Mouse (Mus musculus): ENCODE measurements around the gene Ugdh. TPM values are rescaled to one million over a fixed set of nuclear protein-coding genes. Genes with fewer than 3 reads are reported as not detected.

Ugdh gene
- polyA plus RNA-seq, 1 experiment = 32.0 TPM

DNA sequence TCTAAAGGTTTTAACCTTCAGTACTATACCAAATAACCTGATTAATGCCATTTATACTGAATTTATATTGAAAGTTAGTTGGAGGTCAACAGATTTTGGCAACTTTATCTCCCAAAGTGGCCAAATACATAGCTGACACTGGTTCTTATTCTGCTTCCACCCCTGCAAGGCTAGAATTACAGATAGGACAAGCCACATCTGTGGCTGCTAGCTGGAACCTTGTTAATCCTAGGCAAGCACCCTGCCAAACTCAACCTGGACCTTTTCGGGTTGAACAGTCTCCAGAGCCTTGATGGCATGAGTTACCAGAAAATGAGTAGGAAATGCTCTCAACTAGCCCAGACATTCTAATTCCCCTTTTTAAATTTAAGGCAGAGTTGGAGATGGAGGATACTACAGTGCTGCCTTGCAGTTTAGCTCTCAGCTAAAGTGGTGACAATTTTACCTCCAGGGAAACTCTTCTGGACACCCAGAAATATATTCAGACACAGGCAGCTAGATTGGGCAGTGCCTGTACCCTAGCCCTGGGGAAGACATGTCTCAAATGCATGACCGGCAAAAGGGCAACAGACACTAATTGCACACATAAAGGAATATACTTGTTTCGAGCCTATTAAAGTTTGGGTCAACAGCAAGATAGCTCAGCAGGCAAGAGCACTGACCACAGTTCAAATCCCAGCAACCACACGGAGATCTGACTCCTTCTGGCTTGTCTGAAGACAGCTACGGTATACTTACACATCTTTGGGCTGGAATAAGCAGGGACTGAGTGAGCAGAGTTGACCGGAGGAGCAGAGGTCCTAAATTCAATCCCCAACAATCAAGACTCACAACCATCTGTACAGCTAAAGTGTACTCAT lies 48.5 kb downstream of the Ugdh start:
- H3K36me3 ChIP-seq (ENCODE audit: control insufficient read depth, insufficient read depth, low read length) = peaks cover 22% of the 10 kb centered on the region

DNA sequence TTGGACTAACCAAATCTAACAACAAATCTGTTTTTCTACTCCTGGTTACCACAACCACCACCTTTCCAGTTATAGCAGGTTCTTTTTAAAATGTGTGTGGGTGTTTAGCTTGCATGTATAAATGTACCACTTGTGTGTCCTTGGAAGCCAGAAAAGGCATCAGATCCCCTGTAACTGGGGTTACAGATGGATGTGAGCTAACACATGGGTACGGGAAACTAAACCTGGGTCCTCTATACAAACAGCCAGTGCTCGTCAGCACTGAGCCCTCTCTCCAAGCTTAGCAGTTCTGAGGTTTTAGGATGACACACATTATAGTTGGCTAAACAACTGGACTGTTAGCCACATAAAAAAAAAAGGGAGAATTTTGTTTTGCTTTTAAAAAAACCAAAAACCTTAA lies 50.0 kb downstream of the Ugdh start:
- Histone ChIP-seq H3K27ac (ENCODE audit: insufficient read depth, low read depth, low read length) (no peak overlapping the region), H3K4me1 (ENCODE audit: control insufficient read depth, insufficient read depth, insufficient read length, low read length) (peaks cover 4% of the 10 kb centered on the region; the same call in 1 of the 2 replicates), H3K4me3 (ENCODE audit: low read depth, low read length) (no peak overlapping the region), H3K27me3 (ENCODE audit: control insufficient read depth, insufficient read depth, low read length) (no peaks in the 10 kb centered on the region), H3K36me3 (ENCODE audit: control insufficient read depth, insufficient read depth, low read length) (peaks cover 22% of the 10 kb centered on the region)
- TF ChIP-seq CTCF (IDR thresholded peaks at IDR 0.05; ENCODE audit: extremely low read depth, insufficient read length, insufficient replicate concordance, low read depth, low read length) (no peak), POLR2A (IDR thresholded peaks at IDR 0.05; ENCODE audit: low read depth, low read length) (no peak)
- 80% methylated on average over 2 of the region's 2 CpGs for WGBS

More for the DNA sequence above, 48.5 kb downstream of the Ugdh start:
- H3K27ac ChIP-seq (ENCODE audit: insufficient read depth, low read depth, low read length) = no peak overlapping the region
- 72% methylated on average over 6 of the region's 6 CpGs for WGBS
- H3K4me3 ChIP-seq (ENCODE audit: low read depth, low read length) = no peak overlapping the region
- TF ChIP-seq POLR2A (IDR thresholded peaks at IDR 0.05; ENCODE audit: low read depth, low read length) (no peak), CTCF (IDR thresholded peaks at IDR 0.05; ENCODE audit: extremely low read depth, insufficient read length, insufficient replicate concordance, low read depth, low read length) (no peak)
- H3K4me1 ChIP-seq (ENCODE audit: control insufficient read depth, insufficient read depth, insufficient read length, low read length) = peaks cover 4% of the 10 kb centered on the region; the same call in 1 of the 2 replicates
- H3K27me3 ChIP-seq (ENCODE audit: control insufficient read depth, insufficient read depth, low read length) = no peaks in the 10 kb centered on the region

DNA sequence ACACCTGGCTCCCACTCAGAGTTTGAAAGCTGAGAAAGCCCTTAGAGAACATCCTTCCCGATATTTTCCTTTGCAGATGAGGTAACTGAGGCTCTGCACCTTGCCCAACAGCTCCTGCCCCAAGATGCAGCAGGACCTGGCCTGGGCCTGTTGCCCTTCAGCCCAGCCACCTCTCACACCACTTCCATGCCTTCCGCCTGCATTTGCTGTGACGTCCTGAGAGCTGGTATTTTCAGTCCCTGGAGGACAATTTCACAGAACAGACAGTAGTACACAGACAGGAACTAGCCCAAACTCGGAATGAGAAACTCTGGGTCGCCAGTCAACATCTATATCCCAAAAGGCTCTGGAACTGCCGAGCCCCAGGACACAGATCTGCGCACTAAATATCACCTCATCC lies 61.0 kb downstream of the Ugdh start:
- H3K4me1 ChIP-seq (ENCODE audit: control insufficient read depth, insufficient read depth, insufficient read length, low read length) = no peaks in the 10 kb centered on the region
- 86% methylated on average over 7 of the region's 7 CpGs for WGBS
- no peak overlapping the region for H3K4me3 ChIP-seq (ENCODE audit: low read depth, low read length)
- no peaks in the 10 kb centered on the region for H3K36me3 ChIP-seq (ENCODE audit: control insufficient read depth, insufficient read depth, low read length)
- H3K27me3 ChIP-seq (ENCODE audit: control insufficient read depth, insufficient read depth, low read length) = no peaks in the 10 kb centered on the region
- no peak for TF ChIP-seq POLR2A (IDR thresholded peaks at IDR 0.05; ENCODE audit: low read depth, low read length)
- TF ChIP-seq CTCF (IDR thresholded peaks at IDR 0.05; ENCODE audit: extremely low read depth, insufficient read length, insufficient replicate concordance, low read depth, low read length) = no peak
- H3K27ac ChIP-seq (ENCODE audit: insufficient read depth, low read depth, low read length) = no peak overlapping the region

DNA sequence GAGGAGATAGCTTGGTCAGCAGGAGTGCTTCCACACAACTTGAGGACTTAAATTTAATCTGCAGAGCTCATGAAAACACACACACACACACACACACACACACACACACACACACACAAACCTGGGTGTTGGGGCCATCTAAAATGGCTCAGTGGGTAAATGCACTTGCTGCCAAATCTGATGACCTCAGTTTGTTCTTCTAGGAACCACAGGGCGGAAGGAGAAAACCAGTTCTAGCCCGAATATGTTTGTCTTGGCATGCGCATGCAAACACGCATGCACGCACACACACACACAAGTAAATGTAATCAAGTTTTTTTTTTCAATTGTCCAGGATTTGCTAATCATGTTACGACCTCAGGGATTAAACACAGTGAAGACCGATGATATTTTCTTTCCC lies 64.2 kb downstream of the Ugdh start:
- 87% methylated on average over 7 of the region's 7 CpGs for WGBS
- no peak for TF ChIP-seq CTCF (IDR thresholded peaks at IDR 0.05; ENCODE audit: extremely low read depth, insufficient read length, insufficient replicate concordance, low read depth, low read length)
- no peak for TF ChIP-seq POLR2A (IDR thresholded peaks at IDR 0.05; ENCODE audit: low read depth, low read length)

DNA sequence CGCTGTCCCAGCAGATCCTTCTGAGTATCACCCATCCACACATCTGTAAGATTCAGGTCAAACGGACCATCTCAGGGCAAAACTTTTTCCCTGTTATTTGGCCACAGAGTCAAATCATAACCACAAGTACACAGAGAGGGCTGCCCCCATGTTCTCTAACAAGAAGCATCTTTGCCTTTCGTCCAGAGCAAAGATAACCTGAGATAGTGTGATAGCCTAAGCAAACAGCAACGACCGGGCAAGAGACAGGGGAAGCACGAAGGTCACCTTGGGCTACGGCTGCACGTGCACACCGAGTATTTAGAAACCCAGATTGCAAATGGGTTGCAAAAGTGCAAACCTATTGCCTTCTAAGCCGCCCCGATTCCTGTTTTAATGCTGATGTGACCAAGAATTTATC lies 67.9 kb downstream of the Ugdh start:
- H3K27me3 ChIP-seq (ENCODE audit: control insufficient read depth, insufficient read depth, low read length) = no peaks in the 10 kb centered on the region
- WGBS = 31% methylated on average over 11 of the region's 11 CpGs
- H3K27ac ChIP-seq (ENCODE audit: insufficient read depth, low read depth, low read length) = no peak overlapping the region
- no peak for TF ChIP-seq CTCF (IDR thresholded peaks at IDR 0.05; ENCODE audit: extremely low read depth, insufficient read length, insufficient replicate concordance, low read depth, low read length)
- TF ChIP-seq POLR2A (IDR thresholded peaks at IDR 0.05; ENCODE audit: low read depth, low read length) = no peak
- H3K4me3 ChIP-seq (ENCODE audit: low read depth, low read length) = no peak overlapping the region
- H3K4me1 ChIP-seq (ENCODE audit: control insufficient read depth, insufficient read depth, insufficient read length, low read length) = no peaks in the 10 kb centered on the region
- no peaks in the 10 kb centered on the region for H3K36me3 ChIP-seq (ENCODE audit: control insufficient read depth, insufficient read depth, low read length)

More for the DNA sequence above, 64.2 kb downstream of the Ugdh start:
- Histone ChIP-seq H3K27me3 (ENCODE audit: control insufficient read depth, insufficient read depth, low read length) (no peaks in the 10 kb centered on the region), H3K4me1 (ENCODE audit: control insufficient read depth, insufficient read depth, insufficient read length, low read length) (no peaks in the 10 kb centered on the region), H3K27ac (ENCODE audit: insufficient read depth, low read depth, low read length) (no peak overlapping the region), H3K4me3 (ENCODE audit: low read depth, low read length) (no peak overlapping the region), H3K36me3 (ENCODE audit: control insufficient read depth, insufficient read depth, low read length) (no peaks in the 10 kb centered on the region)

Other genes with a start within 250 kb of the Ugdh start
- gene Wdr19, start 236.3 kb downstream of the Ugdh start, polyA plus RNA-seq (2012; rRNA removed) = 0.34 and 0.70 TPM in 2 replicates
- 2.1 and 4.2 TPM in 2 replicates for gene Rfc1, start 100.3 kb downstream of the Ugdh start, polyA plus RNA-seq (2012; rRNA removed)
- gene Klb, start 87.6 kb downstream of the Ugdh start, polyA plus RNA-seq (2012; rRNA removed) = 0.22 and 0.74 TPM in 2 replicates
- 62.6 and 64.6 TPM in 2 replicates for gene Rpl9, start 44.5 kb downstream of the Ugdh start, polyA plus RNA-seq (2012; rRNA removed)
- 3.6 and 8.4 TPM in 2 replicates for gene Lias, start 44.5 kb downstream of the Ugdh start, polyA plus RNA-seq (2012; rRNA removed)
- gene Gm43552, start 56.9 kb upstream of the Ugdh start, polyA plus RNA-seq (2012; rRNA removed) = 1.4 TPM in 1 of 2 replicates, not detected in the other
- 53.0 and 72.3 TPM in 2 replicates for gene Smim14, start 101.2 kb upstream of the Ugdh start, polyA plus RNA-seq (2012; rRNA removed)
- gene Ube2k, start 101.3 kb upstream of the Ugdh start, polyA plus RNA-seq (2012; rRNA removed) = 5.7 and 13.6 TPM in 2 replicates